Mouse (Mus musculus) embryonic fibroblast, embryonic 13.5 days (primary cell): Measurements from ENCODE around the gene Rassf3.

Experiments
- CTCF ChIP-seq: IDR thresholded peaks from 2 replicates; pipeline ENCODE4 v1.5.1; 2011; ENCODE audit warnings: mild to moderate bottlenecking, control low read depth, low read length, moderate library complexity, borderline replicate concordance; ENCODE audit not compliant: insufficient read depth
- POLR2A ChIP-seq: IDR thresholded peaks from 2 replicates; pipeline ENCODE4 v1.6.1; 2011; ENCODE audit warnings: low read depth, mild to moderate bottlenecking, control low read depth, low read length, moderate library complexity

DNA sequence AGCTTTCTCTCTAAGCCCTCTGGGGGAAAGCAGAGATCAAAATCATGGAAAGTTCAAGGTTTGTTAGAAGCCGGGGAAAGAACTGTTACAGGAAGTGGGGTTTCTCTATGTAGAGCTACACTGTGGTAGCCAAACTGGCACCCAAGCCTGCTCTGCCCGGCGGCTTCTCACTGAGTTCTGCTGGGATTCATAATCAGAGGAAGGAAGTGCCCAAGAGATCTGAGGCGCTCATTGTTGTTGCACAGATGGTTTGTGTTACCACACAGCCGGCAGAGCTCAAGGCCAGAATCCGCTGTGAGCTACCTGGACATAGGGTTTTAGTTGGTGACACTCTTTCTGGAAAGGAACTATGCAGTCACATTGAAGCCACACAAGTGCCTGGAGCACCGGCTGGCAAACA, 21.8 kb upstream of the Rassf3 start:
- TF ChIP-seq CTCF (no peak), POLR2A (no peak)
